Mouse (Mus musculus): ENCODE data around the gene Ncoa1.

GRCm38 (mm10) chr12:4407085-4407484 is 69.9 kb downstream of the Ncoa1 start:
- TF ChIP-seq CTCF (IDR thresholded peaks at IDR 0.05): no peak
- no peak for TF ChIP-seq EP300 (IDR thresholded peaks at IDR 0.05; ENCODE audit: insufficient read depth, low read depth, low read length)
- TF ChIP-seq POLR2A (IDR thresholded peaks at IDR 0.05; ENCODE audit: insufficient read depth, low read depth, low read length): no peak

Data from heart, adult 2 months (tissue).